Mouse (Mus musculus) layer of hippocampus, postnatal 10 days (tissue): Measurements from ENCODE around the gene Agap1. TPM values are rescaled to one million over a fixed set of nuclear protein-coding genes. Genes with fewer than 3 reads are reported as not detected.

Experiments used
- DNase-seq, 2 experiments: peaks; one replicate each; pipeline ENCODE4 v3.0.0; 2021; ENCODE audit warnings: low spot score in 2 of 2
- total RNA-seq, 2 experiments: library from RNA; stranded (reverse); gene quantifications; 2 replicates each; pipeline ENCODE4 v1.2.3; 2021

The Agap1 gene
- total RNA-seq, 2 experiments from 2014 or later, result 313 to 315 TPM

- DNase-seq, result no peak
These were observed 154.2 kb downstream of the Agap1 start for GRCm38 (mm10) chr1:89608766-89609165.

GRCm38 (mm10) chr1:89609964-89610363 is 155.4 kb downstream of the Agap1 start:
- DNase-seq, result no peak

- no peak for DNase-seq
These were observed 156.9 kb downstream of the Agap1 start for GRCm38 (mm10) chr1:89611521-89611920.

GRCm38 (mm10) chr1:89613234-89613870 is 158.7 kb downstream of the Agap1 start:
- no peak for DNase-seq

GRCm38 (mm10) chr1:89616556-89616955 is 161.9 kb downstream of the Agap1 start:
- no peak for DNase-seq

GRCm38 (mm10) chr1:89617336-89617735 is 162.7 kb downstream of the Agap1 start:
- no peak for DNase-seq

GRCm38 (mm10) chr1:89619963-89620362 is 165.4 kb downstream of the Agap1 start:
- no peak for DNase-seq

GRCm38 (mm10) chr1:89621014-89621791 is 166.6 kb downstream of the Agap1 start:
- DNase-seq, result no peak

- DNase-seq, result peak in 1 of 2 experiments; percentile 34
These were observed 167.3 kb downstream of the Agap1 start for GRCm38 (mm10) chr1:89621952-89622351.

- DNase-seq, result no peak
These were observed 168.2 kb downstream of the Agap1 start for GRCm38 (mm10) chr1:89622801-89623200.

GRCm38 (mm10) chr1:89625312-89625711 is 170.7 kb downstream of the Agap1 start:
- no peak for DNase-seq

GRCm38 (mm10) chr1:89625967-89626366 is 171.4 kb downstream of the Agap1 start:
- no peak for DNase-seq

- DNase-seq, result no peak
These were observed 172.3 kb downstream of the Agap1 start for GRCm38 (mm10) chr1:89626940-89627339.

GRCm38 (mm10) chr1:89627650-89628049 is 173.0 kb downstream of the Agap1 start:
- peak; percentile 60 to 64 for DNase-seq

GRCm38 (mm10) chr1:89630836-89631235 is 176.2 kb downstream of the Agap1 start:
- DNase-seq, result no peak

- DNase-seq, result no peak
These were observed 177.1 kb downstream of the Agap1 start for GRCm38 (mm10) chr1:89631747-89632146.

- no peak for DNase-seq
These were observed 179.4 kb downstream of the Agap1 start for GRCm38 (mm10) chr1:89634055-89634454.

- no peak for DNase-seq
These were observed 180.5 kb downstream of the Agap1 start for GRCm38 (mm10) chr1:89635131-89635530.

GRCm38 (mm10) chr1:89637670-89638069 is 183.1 kb downstream of the Agap1 start:
- DNase-seq, result no peak

- peak; percentile 56 to 71 for DNase-seq
These were observed 189.0 kb downstream of the Agap1 start for GRCm38 (mm10) chr1:89643445-89644100.

- DNase-seq, result no peak
These were observed 189.5 kb downstream of the Agap1 start for GRCm38 (mm10) chr1:89644120-89644519.
